Mouse (Mus musculus): Measurements from ENCODE around the gene Art2b.
A peak's percentile ranks its signal among the peaks of the same experiment; 100 is the strongest.
"Not testable (repeated sequence)": the region's sequence is repeated elsewhere in the genome, so short reads cannot be mapped to it uniquely, and the experiment has no call there.

Art2b gene

GRCm38 (mm10) chr7:101585408-101585807, at the start of gene Art2b:
Gene Art2b (minus strand): TSS chr7:101585600.
- DNase-seq (ENCODE audit: low read depth), result no peak

GRCm38 (mm10) chr7:101634513-101634912, 49.1 kb upstream of the Art2b start:
- DNase-seq (ENCODE audit: low read depth), result no peak

- DNase-seq (ENCODE audit: low read depth), result no peak
Observed at GRCm38 (mm10) chr7:101633629-101634177, 48.3 kb upstream of the Art2b start.

- no peak for DNase-seq (ENCODE audit: low read depth)
Observed at GRCm38 (mm10) chr7:101628481-101628880, 43.1 kb upstream of the Art2b start.

- not testable (repeated sequence) for DNase-seq (ENCODE audit: low read depth)
Observed at GRCm38 (mm10) chr7:101627166-101627565, 41.8 kb upstream of the Art2b start.

GRCm38 (mm10) chr7:101624283-101624682, 38.9 kb upstream of the Art2b start:
- no peak for DNase-seq (ENCODE audit: low read depth)

GRCm38 (mm10) chr7:101621861-101622260, 36.5 kb upstream of the Art2b start:
- not testable (repeated sequence) for DNase-seq (ENCODE audit: low read depth)

GRCm38 (mm10) chr7:101620373-101620772, 35.0 kb upstream of the Art2b start:
- DNase-seq (ENCODE audit: low read depth), result peak; percentile 20

- no peak for DNase-seq (ENCODE audit: low read depth)
Observed at GRCm38 (mm10) chr7:101618273-101618672, 32.9 kb upstream of the Art2b start.

- DNase-seq (ENCODE audit: low read depth), result no peak
Observed at GRCm38 (mm10) chr7:101617438-101618165, 32.2 kb upstream of the Art2b start.

GRCm38 (mm10) chr7:101616136-101616835, 30.9 kb upstream of the Art2b start:
- DNase-seq (ENCODE audit: low read depth), result no peak

GRCm38 (mm10) chr7:101615406-101615805, 30.0 kb upstream of the Art2b start:
- no peak for DNase-seq (ENCODE audit: low read depth)

- not testable (repeated sequence) for DNase-seq (ENCODE audit: low read depth)
Observed at GRCm38 (mm10) chr7:101612786-101613527, 27.6 kb upstream of the Art2b start.

GRCm38 (mm10) chr7:101607845-101608244, 22.4 kb upstream of the Art2b start:
- DNase-seq (ENCODE audit: low read depth), result no peak

GRCm38 (mm10) chr7:101600406-101600805, 15.0 kb upstream of the Art2b start:
- no peak for DNase-seq (ENCODE audit: low read depth)

GRCm38 (mm10) chr7:101598482-101598881, 13.1 kb upstream of the Art2b start:
- no peak for DNase-seq (ENCODE audit: low read depth)

GRCm38 (mm10) chr7:101594969-101595368, 9.6 kb upstream of the Art2b start:
- no peak for DNase-seq (ENCODE audit: low read depth)

- not testable (repeated sequence) for DNase-seq (ENCODE audit: low read depth)
Observed at GRCm38 (mm10) chr7:101584271-101584670, 1.1 kb downstream of the Art2b start.

GRCm38 (mm10) chr7:101582012-101582411, 3.4 kb downstream of the Art2b start:
- no peak for DNase-seq (ENCODE audit: low read depth)

- DNase-seq (ENCODE audit: low read depth), result not testable (repeated sequence)
Observed at GRCm38 (mm10) chr7:101580863-101581262, 4.5 kb downstream of the Art2b start.

- no peak for DNase-seq (ENCODE audit: low read depth)
Observed at GRCm38 (mm10) chr7:101574413-101574812, 11.0 kb downstream of the Art2b start.

GRCm38 (mm10) chr7:101573636-101574035, 11.8 kb downstream of the Art2b start:
- not testable (repeated sequence) for DNase-seq (ENCODE audit: low read depth)

Data from c-Kit-positive CD71-negative TER-119-negative erythroid progenitor cells, embryonic 14.5 days (primary cell).